Mouse (Mus musculus) heart, postnatal 10 days (tissue): ENCODE measurements around the gene Zfp513. TPM values are rescaled to one million over a fixed set of nuclear protein-coding genes. Genes with fewer than 3 reads are reported as not detected.
A peak's percentile ranks its signal among the peaks of the same experiment; 100 is the strongest.

Experiments used
- DNase-seq, 2 experiments: peaks; one replicate each; pipeline ENCODE4 v3.0.0; 2021
- intact Hi-C: fragments of 180-260 bp; cut with DNase I; formaldehyde crosslinking; loops from one replicate; pipeline ENCODE4 v1.15.1; 2025
- total RNA-seq, 2 experiments: library from RNA; stranded (reverse); gene quantifications; 2 replicates each; pipeline ENCODE4 v1.2.3; 2021

Gene Zfp513
- total RNA-seq, 2 experiments from 2014 or later: 12.7 to 12.9 TPM

GRCm38 (mm10) chr5:31201042-31201741 is 911 bp downstream of the Zfp513 start:
- no peak for DNase-seq
- intact Hi-C loops: no loop called here

GRCm38 (mm10) chr5:31200327-31200768 is 1.8 kb downstream of the Zfp513 start:
- intact Hi-C loops: no loop called here
- DNase-seq: no peak

GRCm38 (mm10) chr5:31199893-31200292 is 2.2 kb downstream of the Zfp513 start:
- intact Hi-C loops: no loop called here
- no peak for DNase-seq

GRCm38 (mm10) chr5:31199321-31199892 is 2.7 kb downstream of the Zfp513 start:
- no peak for DNase-seq

GRCm38 (mm10) chr5:31198616-31199320 is 3.3 kb downstream of the Zfp513 start:
- intact Hi-C loops: no loop called here
- DNase-seq: no peak

More at GRCm38 (mm10) chr5:31199321-31199892, 2.7 kb downstream of the Zfp513 start:
- intact Hi-C loops: no loop called here

GRCm38 (mm10) chr5:31198170-31198569 is 3.9 kb downstream of the Zfp513 start:
- no peak for DNase-seq
- intact Hi-C loops: no loop called here

GRCm38 (mm10) chr5:31197072-31197471 is 5.0 kb downstream of the Zfp513 start:
- DNase-seq: no peak

GRCm38 (mm10) chr5:31196207-31196606 is 5.9 kb downstream of the Zfp513 start:
- intact Hi-C loops: no loop called here
- no peak for DNase-seq

More at GRCm38 (mm10) chr5:31197072-31197471, 5.0 kb downstream of the Zfp513 start:
- intact Hi-C loops: no loop called here

- intact Hi-C loops: no loop called here
- no peak for DNase-seq
Observed at GRCm38 (mm10) chr5:31195671-31196070, 6.4 kb downstream of the Zfp513 start.

- no peak for DNase-seq
- intact Hi-C loops: no loop called here
Observed at GRCm38 (mm10) chr5:31194486-31195485, 7.3 kb downstream of the Zfp513 start.

- DNase-seq: no peak
- intact Hi-C loops: no loop called here
Observed at GRCm38 (mm10) chr5:31193631-31194281, 8.3 kb downstream of the Zfp513 start.

GRCm38 (mm10) chr5:31192939-31193630 is 9.0 kb downstream of the Zfp513 start, which contains the start of the genes Snx17 and Eif2b4:
TSS of gene Snx17 (plus strand) at chr5:31193227.
TSS of gene Eif2b4 (minus strand) at chr5:31193430.
- DNase-seq: peak; percentile 100
- intact Hi-C loops: no loop called here

- intact Hi-C loops: no loop called here
- DNase-seq: no peak
Observed at GRCm38 (mm10) chr5:31192045-31192938, 9.8 kb downstream of the Zfp513 start.

- no peak for DNase-seq
- intact Hi-C loops: no loop called here
Observed at GRCm38 (mm10) chr5:31190201-31190600, 11.9 kb downstream of the Zfp513 start.

GRCm38 (mm10) chr5:31188223-31188840 is 13.8 kb downstream of the Zfp513 start:
- intact Hi-C loops: no loop called here
- no peak for DNase-seq

GRCm38 (mm10) chr5:31183678-31184077 is 18.4 kb downstream of the Zfp513 start:
- no peak for DNase-seq
- intact Hi-C loops: no loop called here

GRCm38 (mm10) chr5:31181183-31181770 is 20.8 kb downstream of the Zfp513 start:
- DNase-seq: no peak
- intact Hi-C loops: no loop called here
